Mouse (Mus musculus) forebrain, embryonic 14.5 days (tissue): ENCODE results near the gene Ufd1. TPM values are rescaled to one million over a fixed set of nuclear protein-coding genes. Genes with fewer than 3 reads are reported as not detected.

ENCODE experiments used
- ATAC-seq: fragments of 200-750 bp; cut with Nextera tagmentation; 2 replicates; pipeline ENCODE4 v1.8.0; 2017; ENCODE audit warnings: mild to moderate bottlenecking, moderate library complexity
- DNase-seq: peaks from one replicate; pipeline ENCODE4 v3.0.0-alpha.2; 2015; ENCODE audit warnings: low spot score
- H3K27ac ChIP-seq: fragments of 300-500 bp; sonication (generic); 2 replicates; pipeline ENCODE4 v1.5.1; 2014; ENCODE audit warnings: low read depth, mild to moderate bottlenecking, control low read depth, low read length, moderate library complexity
- H3K27me3 ChIP-seq: fragments of 300-500 bp; sonication (generic); replicated peaks from 2 replicates; pipeline ENCODE4 v1.6.1; 2014; ENCODE audit warnings: low read length, control low read depth, mixed read lengths; ENCODE audit not compliant: control insufficient read depth, insufficient read depth
- H3K36me3 ChIP-seq: fragments of 300-500 bp; sonication (generic); 2 replicates; pipeline ENCODE4 v1.6.1; 2014; ENCODE audit warnings: low read length, control low read depth; ENCODE audit not compliant: control insufficient read depth, insufficient read depth
- H3K4me1 ChIP-seq: fragments of 300-500 bp; sonication (generic); 2 replicates; pipeline ENCODE4 v1.6.1; 2014; ENCODE audit warnings: antibody characterized with exemption, low read length, control low read depth; ENCODE audit not compliant: control insufficient read depth, insufficient read depth
- H3K4me2 ChIP-seq: fragments of 300-500 bp; sonication (generic); 2 replicates; pipeline ENCODE4 v1.6.1; 2014; ENCODE audit warnings: mild to moderate bottlenecking, control low read depth, low read length
- H3K4me3 ChIP-seq: fragments of 300-500 bp; sonication (generic); 2 replicates; pipeline ENCODE4 v1.5.1; 2014; ENCODE audit warnings: low read depth, low read length, control low read depth
- H3K9ac ChIP-seq: fragments of 300-500 bp; sonication (generic); 2 replicates; pipeline ENCODE4 v1.6.1; 2014; ENCODE audit warnings: mild to moderate bottlenecking, low read length, control low read depth, moderate library complexity
- H3K9me3 ChIP-seq: fragments of 300-500 bp; sonication (generic); replicated peaks from 2 replicates; pipeline ENCODE4 v1.6.1; 2016; ENCODE audit warnings: low read length, control low read depth, mixed read lengths; ENCODE audit not compliant: control insufficient read depth
- WGBS: fragments of 180-500 bp; shearing (Covaris S2); extraction: QIAGEN DNeasy Blood & Tissue Kit; methylation state at CpG from one replicate; pipeline ENCODE4 v1.1.7; 2014; 5-methylcytosine and 5-hydroxymethylcytosine counted together
- polyA plus RNA-seq: library from polyadenylated mRNA; unstranded; fragments of >200 nt; fragmentation: Nextera tagmentation; extraction: Ambion mirVana; gene quantifications from 2 replicates; pipeline ENCODE4 v1.2.1, GENCODE M21; 2014

The Ufd1 gene
- polyA plus RNA-seq, 1 experiment from 2014 or later: 69.5 TPM

- Histone ChIP-seq H3K9ac (peak overlapping the region; percentile 47), H3K9me3 (no peaks in the 10 kb centered on the region), H3K36me3 (peaks cover 8% of the 10 kb centered on the region; the same call in 1 of the 2 replicates), H3K4me1 (peaks cover 2% of the 10 kb centered on the region; the same call in 1 of the 2 replicates), H3K27me3 (peaks cover 42% of the 10 kb centered on the region), H3K27ac (no peak overlapping the region), H3K4me2 (peak overlapping the region; percentile 56), H3K4me3 (peak overlapping the region; percentile 36)
- 2% methylated on average over 80 of the region's 80 CpGs for WGBS
- ATAC-seq (peak; percentile 57; the same call in 1 of the 2 replicates), DNase-seq (peak; percentile 14)
These were observed 34.2 kb upstream of the Ufd1 start for GRCm38 (mm10) chr16:18777101-18778080.

GRCm38 (mm10) chr16:18778461-18778860 lies 33.1 kb upstream of the Ufd1 start:
- Histone ChIP-seq H3K27me3 (peaks cover 42% of the 10 kb centered on the region), H3K4me3 (no peak overlapping the region), H3K9me3 (no peaks in the 10 kb centered on the region), H3K4me1 (peaks cover 2% of the 10 kb centered on the region; the same call in 1 of the 2 replicates), H3K4me2 (no peak overlapping the region), H3K36me3 (peaks cover 11% of the 10 kb centered on the region; the same call in 1 of the 2 replicates), H3K27ac (no peak overlapping the region), H3K9ac (no peak overlapping the region)
- WGBS: 48% methylated on average over 2 of the region's 2 CpGs
- DNase-seq: no peak
- no peak for ATAC-seq

GRCm38 (mm10) chr16:18781810-18782209 lies 29.8 kb upstream of the Ufd1 start:
- WGBS: 93% methylated on average over 10 of the region's 10 CpGs
- H3K27ac ChIP-seq: no peak overlapping the region

GRCm38 (mm10) chr16:18785025-18785424 lies 26.6 kb upstream of the Ufd1 start:
- H3K9me3 ChIP-seq: no peaks in the 10 kb centered on the region
- DNase-seq (no peak), ATAC-seq (no peak)
- H3K4me3 ChIP-seq: no peak overlapping the region
- no peaks in the 10 kb centered on the region for H3K4me1 ChIP-seq
- 91% methylated on average over 7 of the region's 7 CpGs for WGBS
- no peak overlapping the region for H3K27ac ChIP-seq
- H3K9ac ChIP-seq: no peak overlapping the region
- no peaks in the 10 kb centered on the region for H3K27me3 ChIP-seq
- H3K4me2 ChIP-seq: no peak overlapping the region
- H3K36me3 ChIP-seq: peaks cover 51% of the 10 kb centered on the region

More at GRCm38 (mm10) chr16:18781810-18782209, 29.8 kb upstream of the Ufd1 start:
- no peak for DNase-seq
- Histone ChIP-seq H3K27me3 (peaks cover 24% of the 10 kb centered on the region), H3K9me3 (no peaks in the 10 kb centered on the region), H3K4me3 (no peak overlapping the region), H3K4me2 (no peak overlapping the region), H3K4me1 (peaks cover 2% of the 10 kb centered on the region; the same call in 1 of the 2 replicates), H3K36me3 (peaks cover 29% of the 10 kb centered on the region), H3K9ac (no peak overlapping the region)
- ATAC-seq: no peak

GRCm38 (mm10) chr16:18785485-18785884 lies 26.1 kb upstream of the Ufd1 start:
- no peak for ATAC-seq
- Histone ChIP-seq H3K9me3 (no peaks in the 10 kb centered on the region), H3K4me2 (no peak overlapping the region), H3K4me3 (no peak overlapping the region), H3K27ac (no peak overlapping the region), H3K9ac (no peak overlapping the region), H3K4me1 (no peaks in the 10 kb centered on the region), H3K27me3 (no peaks in the 10 kb centered on the region), H3K36me3 (peaks cover 53% of the 10 kb centered on the region)
- WGBS: 74% methylated on average over 1 of the region's 1 CpGs
- DNase-seq: no peak

- ATAC-seq: no peak
- Histone ChIP-seq H3K4me2 (no peak overlapping the region), H3K27me3 (no peaks in the 10 kb centered on the region), H3K9me3 (no peaks in the 10 kb centered on the region), H3K4me3 (no peak overlapping the region), H3K4me1 (no peaks in the 10 kb centered on the region), H3K36me3 (peaks cover 54% of the 10 kb centered on the region), H3K9ac (no peak overlapping the region), H3K27ac (no peak overlapping the region)
- WGBS: 87% methylated on average over 10 of the region's 10 CpGs
- DNase-seq: no peak
These were observed 24.9 kb upstream of the Ufd1 start for GRCm38 (mm10) chr16:18786652-18787051.

GRCm38 (mm10) chr16:18788627-18789406 lies 22.8 kb upstream of the Ufd1 start:
- 94% methylated on average over 10 of the region's 10 CpGs for WGBS
- Histone ChIP-seq H3K9me3 (no peaks in the 10 kb centered on the region), H3K9ac (no peak overlapping the region), H3K4me1 (no peaks in the 10 kb centered on the region), H3K4me3 (no peak overlapping the region), H3K4me2 (no peak overlapping the region), H3K27me3 (no peaks in the 10 kb centered on the region), H3K36me3 (peaks cover 57% of the 10 kb centered on the region), H3K27ac (no peak overlapping the region)
- no peak for DNase-seq
- ATAC-seq: no peak

GRCm38 (mm10) chr16:18795223-18795899 lies 16.2 kb upstream of the Ufd1 start:
- DNase-seq (no peak), ATAC-seq (no peak)
- H3K36me3 ChIP-seq: peaks cover 67% of the 10 kb centered on the region
- H3K4me2 ChIP-seq: no peak overlapping the region
- H3K27ac ChIP-seq: no peak overlapping the region
- 92% methylated on average over 11 of the region's 11 CpGs for WGBS
- no peak overlapping the region for H3K4me3 ChIP-seq
- no peaks in the 10 kb centered on the region for H3K27me3 ChIP-seq
- H3K9ac ChIP-seq: no peak overlapping the region
- no peaks in the 10 kb centered on the region for H3K4me1 ChIP-seq
- no peaks in the 10 kb centered on the region for H3K9me3 ChIP-seq
